ENCODE assay signal across 8 mouse cellular contexts in genomic region chr17:33032376-33032775, GRCm38 (mm10). TPM values are rescaled to one million over a fixed set of nuclear protein-coding genes. Genes with fewer than 3 reads are reported as not detected.
DNase-seq lines count a peak whose midpoint lies in the region; ATAC-seq and TF ChIP-seq lines count a peak whose summit lies in the region.

No protein-coding gene starts in this region.

- H3K36me3 ChIP-seq in C2C12 (ENCODE audit: control insufficient read depth, insufficient read depth) = no peaks in the 10 kb centered on the region
- no peaks in the 10 kb centered on the region for H3K36me3 ChIP-seq in forebrain, embryonic 15.5 days
- H3K36me3 ChIP-seq in liver, embryonic 16.5 days (ENCODE audit: control insufficient read depth, insufficient read depth) = no peaks in the 10 kb centered on the region

- 6% methylated on average over 7 of the region's 10 CpGs for WGBS in forebrain, embryonic 15.5 days
- 7% methylated on average over 10 of the region's 10 CpGs for WGBS in liver, embryonic 16.5 days (ENCODE audit: insufficient replicate concordance)

- DNase-seq in heart, adult 11 months = peak; percentile 43
- no peak for DNase-seq in heart, postnatal 10 days
- DNase-seq in yolk sac, embryonic 10.5 days (ENCODE audit: low spot score) = no peak
- no peak for DNase-seq in right cerebral cortex, postnatal 14 days
- no peak for DNase-seq in left cerebral cortex, adult 8-10 months (ENCODE audit: low spot score in 2 of 2)

- no peak overlapping the region for H3ac ChIP-seq in C2C12 (ENCODE audit: control insufficient read depth, insufficient read length, low read depth)

- peak overlapping the region; percentile 55 for H3K4me2 ChIP-seq in forebrain, embryonic 15.5 days (replicated peaks)
- H3K4me2 ChIP-seq in liver, embryonic 16.5 days (ENCODE audit: low read depth, low read length) = peak overlapping the region; percentile 63

- H3K9ac ChIP-seq in forebrain, embryonic 15.5 days (replicated peaks) = peak overlapping the region; percentile 96
- peak overlapping the region; percentile 80 for H3K9ac ChIP-seq in liver, embryonic 16.5 days (ENCODE audit: low read depth, low read length)

- no peak for ATAC-seq in forebrain, embryonic 15.5 days (replicated peaks)
- ATAC-seq in liver, embryonic 16.5 days (ENCODE audit: low read depth) = no peak

- intact Hi-C loops in heart, postnatal 10 days (cut with DNase I) = no loop called here

- peaks cover 6% of the 10 kb centered on the region for H3K4me1 ChIP-seq in forebrain, embryonic 15.5 days
- peaks cover 2% of the 10 kb centered on the region for H3K4me1 ChIP-seq in liver, embryonic 16.5 days (ENCODE audit: control insufficient read depth, low read depth, low read length)

- H3K4me3 ChIP-seq in C2C12 (ENCODE audit: insufficient read depth, poor library complexity, severe bottlenecking) = peak overlapping the region; percentile 65
- H3K4me3 ChIP-seq in forebrain, embryonic 15.5 days = peak overlapping the region; percentile 96
- peak overlapping the region; percentile 87 for H3K4me3 ChIP-seq in liver, embryonic 16.5 days (ENCODE audit: low read depth, low read length)

- peaks cover 17% of the 10 kb centered on the region for H3K79me3 ChIP-seq in C2C12 (ENCODE audit: low read depth)

- H3K27me3 ChIP-seq in C2C12 (ENCODE audit: control insufficient read depth, insufficient read depth, insufficient read length) = no peaks in the 10 kb centered on the region
- H3K27me3 ChIP-seq in forebrain, embryonic 15.5 days = no peaks in the 10 kb centered on the region
- H3K27me3 ChIP-seq in liver, embryonic 16.5 days (ENCODE audit: control insufficient read depth, insufficient read depth, low read depth, low read length) = no peaks in the 10 kb centered on the region

- H3K79me2 ChIP-seq in C2C12 (ENCODE audit: control insufficient read depth, insufficient read depth) = peaks cover 42% of the 10 kb centered on the region

- 0 out of 2 replicates have a peak, but pooled peaks cover 3% of the 10 kb centered on the region for H3K9me3 ChIP-seq in forebrain, embryonic 15.5 days
- H3K9me3 ChIP-seq in liver, embryonic 16.5 days (replicated peaks; ENCODE audit: control insufficient read depth, low read length) = no peaks in the 10 kb centered on the region

- 0 out of 2 replicates have a peak overlapping the region, but pooled peaks have one; percentile 94 for H3K27ac ChIP-seq in forebrain, embryonic 15.5 days (replicated peaks)
- H3K27ac ChIP-seq in liver, embryonic 16.5 days (ENCODE audit: low read length) = no peak overlapping the region

- TF ChIP-seq CTCF in C2C12 (IDR thresholded peaks at IDR 0.05; ENCODE audit: control insufficient read depth, insufficient read depth, insufficient read length) = no peak

TF ChIP-seq in C2C12, 6 proteins besides CTCF, POLR2A, EP300 and RAD21:
- TF ChIP-seq USF1 (IDR thresholded peaks at IDR 0.05; ENCODE audit: low read depth) = no peak
- no peak for TF ChIP-seq MYOD1 (IDR thresholded peaks at IDR 0.05; ENCODE audit: control insufficient read depth, insufficient read length, low read depth)
- TF ChIP-seq FOSL1 (IDR thresholded peaks at IDR 0.05; ENCODE audit: insufficient read depth, low read length, poor library complexity, severe bottlenecking) = no peak
- no peak for TF ChIP-seq MAX (IDR thresholded peaks at IDR 0.05)
- no peak for TF ChIP-seq CEBPB (IDR thresholded peaks at IDR 0.05; ENCODE audit: low read depth)
TF ChIP-seq in C2C12: peak in this region for 0.

RNA-seq across cellular contexts. Expression of gene Zfp763, which starts 0.8 kb away (rescaled TPM):
- 1 to 10 TPM; 6.2 to 6.4 TPM for total RNA-seq in heart, postnatal 10 days (2021)
- polyA plus RNA-seq in C2C12 (2012; fragmentation: generic; extraction: Trizol) = 0.96 TPM
- polyA plus RNA-seq in forebrain, embryonic 15.5 days (2015; fragmentation: Nextera tagmentation; extraction: Ambion mirVana) = 28.8 and 30.1 TPM in 2 replicates
- 2.2 and 2.3 TPM in 2 replicates for polyA plus RNA-seq in liver, embryonic 16.5 days (2015; fragmentation: Nextera tagmentation; extraction: Ambion mirVana)
- total RNA-seq in left cerebral cortex, adult 8-10 months (2022) = 10 to 100 TPM; 18.8 to 22.3 (median 20.7) TPM

RNA-seq across cellular contexts. Expression of gene 4921501E09Rik, which starts 35.5 kb away (rescaled TPM):
- not detected for total RNA-seq in heart, postnatal 10 days (2021)
- polyA plus RNA-seq in C2C12 (2012; fragmentation: generic; extraction: Trizol) = not detected
- not detected in 2 replicates for polyA plus RNA-seq in forebrain, embryonic 15.5 days (2015; fragmentation: Nextera tagmentation; extraction: Ambion mirVana)
- polyA plus RNA-seq in liver, embryonic 16.5 days (2015; fragmentation: Nextera tagmentation; extraction: Ambion mirVana) = not detected in 2 replicates
- under 1 TPM in 1 of 4 experiments, not detected in 3; 0.08 TPM for total RNA-seq in left cerebral cortex, adult 8-10 months (2022)

RNA-seq across cellular contexts. Expression of gene Zfp952, which starts 39.4 kb away (rescaled TPM):
- 1 to 10 TPM; 7.9 to 8.5 TPM for total RNA-seq in heart, postnatal 10 days (2021)
- polyA plus RNA-seq in C2C12 (2012; fragmentation: generic; extraction: Trizol) = 1.4 TPM
- polyA plus RNA-seq in forebrain, embryonic 15.5 days (2015; fragmentation: Nextera tagmentation; extraction: Ambion mirVana) = 22.0 and 22.6 TPM in 2 replicates
- polyA plus RNA-seq in liver, embryonic 16.5 days (2015; fragmentation: Nextera tagmentation; extraction: Ambion mirVana) = 2.6 and 3.0 TPM in 2 replicates
- 10 to 100 TPM; 15.0 to 16.7 (median 15.9) TPM for total RNA-seq in left cerebral cortex, adult 8-10 months (2022)

RNA-seq across cellular contexts. Expression of gene Zfp563, which starts 56.7 kb away (rescaled TPM):
- 1 to 10 TPM; 5.8 to 8.2 TPM for total RNA-seq in heart, postnatal 10 days (2021)
- 1.3 TPM for polyA plus RNA-seq in C2C12 (2012; fragmentation: generic; extraction: Trizol)
- polyA plus RNA-seq in forebrain, embryonic 15.5 days (2015; fragmentation: Nextera tagmentation; extraction: Ambion mirVana) = 22.5 and 25.3 TPM in 2 replicates
- 1.1 and 1.4 TPM in 2 replicates for polyA plus RNA-seq in liver, embryonic 16.5 days (2015; fragmentation: Nextera tagmentation; extraction: Ambion mirVana)
- total RNA-seq in left cerebral cortex, adult 8-10 months (2022) = 10 to 100 TPM; 18.4 to 22.1 (median 19.7) TPM
